Mouse (Mus musculus) C2C12 (cell line): ENCODE data around the gene Nhsl2.

ENCODE experiments used
- CTCF ChIP-seq: IDR thresholded peaks from one replicate; pipeline ENCODE4 v1.5.1; 2011; ENCODE audit not compliant: control insufficient read depth, insufficient read depth, insufficient read length
- FOSL1 ChIP-seq: IDR thresholded peaks from one replicate; pipeline ENCODE4 v1.8.0; 2011; ENCODE audit warnings: mild to moderate bottlenecking, low read length; ENCODE audit not compliant: poor library complexity, insufficient read depth, severe bottlenecking
- MYOD1 ChIP-seq: IDR thresholded peaks from one replicate; pipeline ENCODE4 v1.6.1; 2011; ENCODE audit warnings: low read depth; ENCODE audit not compliant: control insufficient read depth, insufficient read length
- MYOG ChIP-seq: IDR thresholded peaks from one replicate; pipeline ENCODE4 v1.6.1; 2011; ENCODE audit not compliant: control insufficient read depth, insufficient read length; ENCODE audit errors: extremely low read depth
- USF1 ChIP-seq: IDR thresholded peaks from one replicate; pipeline ENCODE4 v1.6.1; 2011; ENCODE audit warnings: low read depth, mild to moderate bottlenecking, control low read depth, moderate library complexity

DNA sequence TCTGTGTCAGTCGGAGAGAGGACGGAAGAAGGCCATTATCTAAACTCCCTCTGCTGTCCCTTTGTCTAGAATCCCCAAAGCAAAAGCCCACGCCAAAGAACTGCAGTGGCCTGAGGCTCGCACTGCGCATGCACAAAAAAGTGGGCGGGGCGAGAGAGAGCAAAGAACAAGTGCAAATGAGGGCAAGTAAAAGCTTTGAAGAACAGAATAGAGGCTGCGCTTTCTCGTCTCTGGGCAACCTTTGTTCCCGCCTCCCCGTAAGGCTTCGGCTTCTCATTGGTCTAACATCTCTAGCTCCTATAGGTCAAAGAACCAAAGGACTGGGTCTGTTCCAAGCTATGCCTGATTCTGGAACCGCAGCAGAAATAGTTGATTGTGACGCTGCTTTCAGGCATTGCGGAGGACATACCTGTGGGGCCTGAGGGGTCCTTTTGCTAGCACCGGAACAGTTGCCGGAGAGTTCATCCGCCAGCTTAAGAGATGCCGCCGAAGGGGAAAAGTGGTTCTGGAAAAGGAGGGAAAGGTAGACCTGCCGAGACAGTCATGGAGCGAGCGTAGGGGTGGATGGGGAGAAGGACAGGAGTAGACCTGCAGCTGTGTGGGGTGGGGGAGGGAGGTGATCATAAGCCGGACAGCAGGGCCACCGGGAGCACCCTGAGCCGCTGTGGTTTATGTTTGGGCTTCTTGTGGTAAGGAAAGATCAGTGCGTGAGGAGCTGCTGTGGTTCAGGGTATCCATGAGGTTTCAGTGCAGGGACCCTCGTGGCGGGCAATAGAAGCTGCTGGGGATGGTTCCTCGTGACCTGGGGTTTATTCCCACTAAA, 270.1 kb downstream of the Nhsl2 start, which contains the start of gene Pin4:
- TF ChIP-seq MYOD1 (no peak), CTCF (no peak), MYOG (no peak), FOSL1 (no peak), USF1 (no peak)
